Mouse (Mus musculus) effector memory CD4-positive, alpha-beta T cell, adult 7 months (primary cell): ENCODE measurements around the gene Zbed4. TPM values are rescaled to one million over a fixed set of nuclear protein-coding genes. Genes with fewer than 3 reads are reported as not detected.

Source experiments
- polyA plus RNA-seq: library from polyadenylated mRNA; unstranded; fragments of 100-300 nt; shearing (Covaris generic); gene quantifications from one replicate; pipeline ENCODE4 v1.2.1, GENCODE M21; 2017

Zbed4 gene
- polyA plus RNA-seq = 4.3 TPM

DNA sequence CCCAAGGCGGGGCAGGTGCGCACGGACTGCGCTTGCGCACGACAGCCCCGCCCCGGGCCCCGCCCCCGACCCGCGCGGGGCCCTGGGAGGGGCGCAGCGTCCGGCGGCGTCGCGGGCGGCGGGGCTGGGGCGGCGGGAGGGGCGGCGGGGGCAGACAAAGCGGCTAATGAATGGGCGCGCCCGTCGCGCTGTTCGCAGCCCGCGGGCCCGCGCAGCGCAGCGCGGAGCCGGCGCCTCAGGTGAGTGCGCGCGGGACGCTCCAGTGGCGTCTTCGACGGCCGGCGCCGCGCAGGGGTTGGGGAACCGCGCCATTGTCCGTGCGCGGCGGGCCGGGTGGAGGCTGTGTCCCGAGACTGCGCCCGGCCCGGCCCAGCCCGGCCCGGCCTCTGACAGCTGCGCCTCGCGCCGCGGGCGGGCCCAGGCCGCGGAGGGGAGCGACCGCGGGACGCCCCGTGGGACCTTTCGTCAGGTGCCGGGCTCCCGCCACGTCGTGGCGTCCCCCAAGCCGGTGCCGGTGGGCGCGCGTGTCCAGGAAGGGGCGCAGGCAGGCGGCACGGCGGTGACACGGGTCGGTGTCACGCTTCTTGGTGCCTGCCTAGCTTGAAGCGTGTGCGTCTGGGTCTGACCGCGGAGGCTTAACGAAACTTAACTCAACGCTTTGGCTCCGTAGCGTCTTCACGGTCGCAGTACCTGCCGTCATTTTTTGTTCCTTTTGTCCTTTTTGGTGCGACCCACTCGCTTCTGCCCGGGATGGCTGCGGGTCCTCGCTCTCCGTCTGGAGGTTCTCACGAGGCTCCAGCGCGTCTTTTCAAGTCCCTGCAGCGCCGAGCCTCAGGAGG is at the start of gene Zbed4:
Zbed4 (plus strand) TSS at position 97 of the 839 bp plus-strand sequence.

GRCm38 (mm10) chr15:88733834-88734571 is 17.5 kb upstream of the Zbed4 start, which contains the start of gene Brd1:
Brd1 (minus strand) TSS chr15:88734233.

DNA sequence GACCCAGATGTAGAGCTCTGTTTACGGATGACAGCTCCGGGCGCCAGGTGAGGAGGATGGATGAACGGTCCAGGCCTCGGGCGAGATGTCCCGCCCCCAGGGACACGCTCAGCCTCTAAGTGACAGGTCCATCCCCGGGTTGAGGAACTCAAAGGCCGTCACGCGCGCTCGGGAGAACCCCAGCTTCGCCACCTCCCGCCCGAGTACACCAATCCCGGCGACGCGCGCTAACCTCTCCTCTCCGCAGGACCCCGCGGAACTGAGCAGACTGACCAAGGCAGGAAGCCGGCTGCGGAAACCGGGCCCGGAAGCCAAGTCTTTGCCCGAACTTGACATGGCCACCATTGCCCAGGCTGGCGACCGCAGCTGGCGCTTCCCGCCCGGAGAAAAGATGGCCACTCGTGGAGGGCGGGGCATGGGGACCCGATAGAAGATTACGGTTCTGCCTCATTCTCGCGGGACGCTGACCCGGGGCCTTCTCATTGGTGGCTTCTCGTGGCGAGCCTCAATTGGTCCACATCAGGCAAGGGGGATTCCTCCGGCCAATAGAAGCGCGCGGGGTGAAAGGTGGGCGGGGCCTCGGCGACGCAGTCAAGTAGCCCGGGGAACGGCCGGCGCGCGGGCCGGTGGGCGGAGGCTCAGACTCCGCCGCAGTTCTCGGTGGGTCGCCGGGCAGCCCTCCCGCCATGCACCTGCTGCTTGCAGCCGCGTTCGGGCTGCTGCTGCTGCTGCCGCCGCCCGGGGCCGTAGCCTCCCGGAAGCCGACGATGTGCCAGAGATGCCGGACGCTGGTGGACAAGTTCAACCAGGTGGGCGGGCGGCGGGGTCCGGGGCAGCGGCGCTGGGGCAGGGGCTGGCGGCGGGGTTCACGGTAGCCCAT is 67.8 kb downstream of the Zbed4 start, which contains the start of the genes Alg12 and Creld2:
Alg12 (minus strand) TSS at position 293 of the 880 bp plus-strand sequence.
Creld2 (plus strand) TSS at position 621 of the 880 bp plus-strand sequence.

Other genes starting within 250 kb of the Zbed4 start
- gene Zdhhc25, start 151.4 kb upstream of the Zbed4 start, polyA plus RNA-seq = not detected
- 63.9 TPM for gene Brd1, start 17.4 kb upstream of the Zbed4 start, polyA plus RNA-seq
- gene Alg12, start 67.7 kb downstream of the Zbed4 start, polyA plus RNA-seq = 9.4 TPM
- 39.2 TPM for gene Creld2, start 68.0 kb downstream of the Zbed4 start, polyA plus RNA-seq
- gene Pim3, start 110.5 kb downstream of the Zbed4 start, polyA plus RNA-seq = 96.8 TPM
- not detected for gene Ttll8, start 202.8 kb downstream of the Zbed4 start, polyA plus RNA-seq
- not detected for gene Mlc1, start 227.3 kb downstream of the Zbed4 start, polyA plus RNA-seq
- gene Mov10l1, start 231.2 kb downstream of the Zbed4 start, polyA plus RNA-seq = not detected